Mouse (Mus musculus) urinary bladder, postnatal 10 days (tissue): ENCODE results near the gene Fetub.

ENCODE experiments used
- DNase-seq: peaks from one replicate; pipeline ENCODE4 v3.0.0; 2022; ENCODE audit warnings: low spot score

The Fetub gene

DNA sequence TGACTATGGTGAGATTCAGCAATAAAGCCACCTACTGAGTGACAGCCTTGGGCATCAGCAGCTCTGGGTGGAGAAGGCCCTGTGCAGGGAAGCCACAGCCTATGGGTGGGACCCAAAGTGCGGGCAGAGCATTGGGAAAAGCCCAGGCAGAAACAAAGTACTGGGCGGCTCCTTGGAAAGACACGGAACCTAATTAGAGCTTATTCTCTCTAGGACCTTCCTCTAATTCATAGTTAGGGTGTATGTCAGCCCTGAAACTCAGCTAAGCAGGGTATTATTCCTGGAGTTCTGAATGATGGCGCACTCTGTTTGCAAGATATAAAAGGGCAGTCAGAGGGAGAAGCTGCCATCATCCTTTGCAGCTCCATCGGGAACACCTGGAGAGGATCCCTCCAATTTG lies at the start of gene Fetub:
Fetub (plus strand) TSS at position 301 of the 400 bp plus-strand sequence.
- no peak for DNase-seq

DNA sequence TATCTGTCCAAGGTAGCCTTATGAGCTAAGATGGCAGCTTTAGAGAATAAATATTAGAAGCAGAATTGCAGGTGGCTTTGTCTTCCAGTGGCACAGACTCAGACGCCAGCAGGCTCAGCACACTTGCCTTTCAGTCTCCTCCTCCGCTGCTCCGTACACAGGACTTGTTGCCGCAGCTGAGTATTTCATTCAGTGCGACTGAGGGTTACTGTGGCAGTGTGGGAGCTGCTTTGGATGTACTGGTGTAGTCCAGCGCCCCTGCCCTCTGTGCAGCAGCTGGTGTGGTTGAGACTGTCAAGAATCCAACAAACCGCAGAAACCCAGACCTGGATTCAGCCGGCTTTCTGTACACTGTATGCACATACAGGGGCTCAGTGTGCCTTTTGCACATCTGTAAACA lies 45.7 kb upstream of the Fetub start:
- DNase-seq, result no peak

- no peak for DNase-seq
Measured at GRCm38 (mm10) chr16:22873369-22873768, 44.8 kb upstream of the Fetub start.

GRCm38 (mm10) chr16:22876218-22877043 lies 41.7 kb upstream of the Fetub start:
- DNase-seq, result no peak

DNA sequence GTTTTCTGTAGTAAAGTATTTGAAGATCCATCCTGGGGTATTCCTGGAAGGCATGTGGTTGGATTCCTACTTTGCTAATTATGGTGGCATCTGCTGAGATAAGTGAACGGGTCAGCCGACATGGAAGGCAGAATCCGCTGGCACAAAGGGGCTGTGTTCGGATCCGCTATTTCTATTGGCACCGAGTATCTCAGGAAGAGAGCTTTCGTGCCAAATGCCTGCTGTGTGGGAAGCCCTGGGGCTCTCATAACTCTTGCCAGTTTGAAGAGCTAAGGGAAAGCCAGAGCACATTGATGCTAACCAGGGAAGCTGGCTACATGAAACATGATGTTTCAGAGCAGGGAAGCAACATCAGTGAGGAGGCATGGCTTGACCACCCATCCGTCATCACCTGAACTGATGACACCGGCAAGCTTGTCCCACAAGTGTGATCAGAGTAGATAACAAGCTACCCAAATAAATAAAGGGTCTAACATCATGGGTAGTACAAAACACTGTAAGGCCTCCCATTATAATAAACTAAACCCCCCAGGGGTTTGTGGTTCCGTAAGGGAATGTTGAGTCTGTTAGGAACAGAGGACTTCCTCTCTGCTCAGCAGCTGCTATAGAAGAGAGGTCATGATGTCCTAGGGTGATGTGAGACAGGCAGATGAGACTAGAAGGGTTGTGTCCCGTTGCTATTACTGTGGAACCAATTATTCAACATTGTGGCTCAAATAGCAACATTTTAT lies 40.3 kb upstream of the Fetub start:
- DNase-seq, result no peak

- no peak for DNase-seq
Measured at GRCm38 (mm10) chr16:22878716-22879115, 39.4 kb upstream of the Fetub start.

GRCm38 (mm10) chr16:22879945-22880595 lies 38.1 kb upstream of the Fetub start:
- no peak for DNase-seq

DNA sequence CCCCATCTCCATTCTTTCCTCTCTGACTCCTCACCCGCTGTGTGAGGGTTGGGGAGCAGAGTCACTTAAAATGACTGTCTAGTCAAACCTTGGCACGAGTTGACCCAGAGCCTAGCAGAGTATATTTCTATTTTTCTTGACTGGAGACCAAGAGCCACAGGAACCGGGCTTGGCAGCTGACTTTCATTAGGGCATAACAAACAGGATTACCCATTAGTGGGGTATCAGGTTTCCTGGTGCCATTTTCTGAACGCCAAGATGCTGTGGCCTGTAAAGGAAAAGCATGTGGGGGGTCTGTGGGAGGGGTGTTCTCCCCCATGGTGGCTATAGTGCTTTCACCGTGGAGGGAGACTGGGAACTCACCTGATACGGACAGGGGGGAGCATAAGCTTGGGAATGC lies 37.2 kb upstream of the Fetub start:
- no peak for DNase-seq

DNA sequence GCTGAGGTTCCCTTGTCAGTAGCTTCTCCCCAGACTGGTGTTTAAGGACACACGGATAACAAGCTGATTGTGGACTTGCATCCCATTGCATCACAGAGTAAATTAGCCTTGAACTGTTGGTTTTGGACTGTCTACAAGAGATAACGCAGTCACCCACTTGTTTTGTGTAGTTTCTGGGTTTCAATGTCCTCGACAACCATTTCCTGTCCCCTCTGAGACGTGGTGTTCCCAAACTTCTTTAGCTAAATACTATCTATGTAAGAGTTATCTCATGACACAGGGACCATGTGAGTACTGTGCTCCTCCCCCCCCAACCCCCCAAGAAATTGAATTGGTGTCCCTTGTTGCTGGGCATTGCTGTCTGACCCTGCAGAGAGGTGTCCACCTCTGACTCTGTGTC lies 36.6 kb upstream of the Fetub start:
- DNase-seq, result no peak

DNA sequence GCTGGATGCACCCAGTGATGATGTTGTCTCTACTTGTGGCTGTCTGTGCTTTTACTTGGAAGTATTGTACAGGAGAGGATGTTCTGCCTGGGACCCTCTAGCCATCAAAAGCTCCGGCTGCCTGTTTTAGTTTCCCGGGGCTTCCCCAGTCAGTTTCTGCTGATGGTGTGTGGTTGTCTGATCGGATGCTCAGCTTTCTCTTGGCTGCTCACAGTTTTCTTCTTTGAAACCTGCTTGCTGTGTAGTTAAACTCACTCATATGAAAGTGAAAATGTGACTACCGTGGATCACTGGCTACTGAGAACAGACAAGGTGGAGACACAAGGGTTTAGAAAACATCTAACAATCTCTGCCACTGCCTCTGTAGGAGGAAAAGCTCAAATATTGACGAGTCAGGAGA lies 34.7 kb upstream of the Fetub start:
- no peak for DNase-seq

GRCm38 (mm10) chr16:22885356-22885755 lies 32.8 kb upstream of the Fetub start:
- DNase-seq, result no peak

- DNase-seq, result no peak
Measured at GRCm38 (mm10) chr16:22886726-22887125, 31.4 kb upstream of the Fetub start.

GRCm38 (mm10) chr16:22888835-22889234 lies 29.3 kb upstream of the Fetub start:
- DNase-seq, result no peak

GRCm38 (mm10) chr16:22889716-22890115 lies 28.4 kb upstream of the Fetub start:
- DNase-seq, result no peak

DNA sequence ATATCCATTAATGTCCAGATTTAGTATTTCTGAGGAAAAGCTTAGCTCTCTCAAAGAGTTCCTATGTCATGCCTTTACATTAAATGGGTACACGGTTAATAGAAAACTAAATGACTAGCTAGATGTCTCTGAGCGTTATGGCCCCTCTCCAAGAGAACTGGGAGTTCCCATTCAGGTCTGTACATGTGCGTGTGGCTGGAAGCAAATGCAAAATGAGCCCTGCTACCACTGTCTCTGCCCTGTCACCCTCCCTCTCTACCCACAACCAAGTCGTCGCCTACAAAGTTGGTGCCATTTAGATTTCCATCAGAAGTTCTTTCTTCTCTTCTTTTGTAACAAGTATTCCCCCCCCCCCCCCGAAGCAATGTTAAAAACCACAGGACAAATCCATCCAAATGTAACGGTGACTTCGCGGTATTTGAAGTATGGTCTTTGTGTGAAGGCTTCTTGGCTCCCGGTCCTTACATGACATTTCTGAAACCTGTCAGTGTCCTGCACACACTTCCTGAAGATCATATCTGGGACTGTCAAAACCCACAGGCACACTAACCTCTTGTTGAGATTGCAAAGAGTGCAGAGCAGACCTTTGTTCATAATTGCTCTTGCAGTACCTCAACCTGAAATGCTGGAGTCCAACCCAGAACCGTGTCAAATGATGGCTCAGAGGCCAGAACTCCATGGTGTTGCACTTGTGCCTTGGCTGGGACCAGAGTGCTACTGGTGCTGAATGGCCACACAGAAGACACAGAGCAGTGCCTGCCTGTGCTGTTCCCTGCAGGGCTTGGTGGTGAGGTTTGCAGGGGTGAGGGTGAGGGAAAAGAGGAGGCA lies 27.2 kb upstream of the Fetub start, which contains the start of gene Ahsg:
Ahsg (plus strand) TSS at position 595 of the 828 bp plus-strand sequence.
- no peak for DNase-seq

- no peak for DNase-seq
Measured at GRCm38 (mm10) chr16:22891733-22892154, 26.4 kb upstream of the Fetub start.

DNA sequence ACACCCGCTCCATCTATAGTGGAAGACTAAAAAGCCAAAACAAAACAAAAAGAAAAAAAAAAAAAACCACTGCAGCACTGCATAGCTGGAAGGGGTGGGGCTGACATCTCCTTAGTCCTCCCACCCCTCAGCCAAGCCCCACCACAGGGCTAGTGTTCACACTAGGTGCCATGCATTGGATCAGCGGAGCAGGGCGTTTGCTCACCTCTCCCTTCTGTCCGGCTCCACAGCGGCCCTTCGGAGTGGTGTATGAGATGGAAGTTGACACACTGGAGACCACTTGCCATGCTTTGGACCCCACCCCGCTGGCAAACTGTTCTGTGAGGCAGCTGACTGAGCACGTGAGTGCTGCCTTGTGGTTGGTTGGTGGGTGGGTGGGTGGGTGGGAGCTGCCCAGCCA lies 24.0 kb upstream of the Fetub start:
- DNase-seq, result no peak

DNA sequence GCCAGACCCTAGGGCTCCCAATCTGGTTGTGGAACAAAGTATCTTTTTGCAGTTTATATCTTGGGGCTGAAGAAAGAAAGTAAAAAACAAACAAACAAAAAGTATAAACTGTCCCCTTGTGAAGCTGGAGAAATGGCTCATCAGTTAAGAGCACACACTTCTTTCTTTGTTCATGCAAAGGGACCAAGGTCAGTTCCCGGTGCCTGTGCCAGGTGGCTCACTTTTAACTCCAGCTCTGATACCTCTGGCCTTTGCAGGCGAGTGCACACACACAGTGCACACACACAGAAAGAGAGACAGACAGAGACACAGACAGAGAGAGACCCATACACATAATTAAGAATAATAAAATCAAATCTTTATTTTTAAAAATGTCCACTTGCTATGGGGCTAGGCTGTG lies 21.5 kb upstream of the Fetub start:
- DNase-seq, result no peak

DNA sequence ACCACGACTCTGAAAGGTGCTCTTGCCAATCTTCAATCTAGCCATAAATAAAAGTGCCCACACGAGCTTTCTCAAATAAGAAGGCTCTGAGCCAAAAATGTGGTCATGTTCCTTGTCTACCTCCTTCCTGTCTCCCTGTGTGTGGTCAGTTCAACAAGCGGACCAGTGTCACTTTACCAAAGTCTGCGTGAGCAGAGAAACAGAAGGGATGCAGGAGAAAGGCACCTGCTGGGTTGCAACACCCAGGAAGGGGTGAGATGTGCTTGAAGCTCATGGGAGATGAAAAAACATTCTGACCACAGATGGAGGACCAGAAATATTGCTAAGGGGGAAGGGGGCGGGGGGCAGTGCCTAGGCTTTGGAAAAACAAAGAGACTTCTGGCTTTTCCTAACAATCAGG lies 18.8 kb upstream of the Fetub start:
- no peak for DNase-seq

DNA sequence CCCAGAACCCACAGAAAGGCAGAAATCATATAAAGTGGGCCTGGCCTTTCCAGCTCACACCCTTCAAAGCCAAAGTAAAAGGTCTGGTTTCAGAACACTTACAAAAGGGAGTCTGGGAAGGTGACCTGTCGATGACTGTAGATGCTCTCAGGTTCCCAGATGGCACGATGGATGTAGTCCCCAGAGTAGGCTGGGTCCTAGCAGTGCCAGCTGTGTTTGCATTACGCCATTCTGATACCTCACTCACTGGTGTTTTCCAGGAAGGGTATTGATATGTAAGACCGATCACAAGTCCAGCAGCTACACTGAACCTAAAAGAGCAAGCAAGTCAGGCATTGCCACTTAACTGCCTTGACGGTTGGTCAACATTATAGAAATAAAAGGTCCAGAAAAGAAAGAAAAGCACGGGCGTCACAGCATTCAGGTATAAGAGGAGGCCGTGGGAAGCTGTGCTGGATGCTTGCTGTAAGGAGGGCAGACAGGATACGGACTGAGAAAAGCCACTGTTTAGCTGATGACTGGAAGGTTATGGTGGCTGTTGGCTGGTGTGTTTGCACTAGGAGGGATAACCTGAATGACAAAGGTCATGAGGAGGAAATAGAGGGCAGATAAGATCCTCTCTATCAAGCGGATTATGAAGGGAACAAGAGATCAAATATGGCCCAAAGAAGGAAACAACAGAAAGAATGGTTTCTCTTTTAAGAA lies 18.1 kb upstream of the Fetub start:
- DNase-seq, result no peak

- no peak for DNase-seq
Measured at GRCm38 (mm10) chr16:22901326-22901725, 16.8 kb upstream of the Fetub start.
